Mouse (Mus musculus) spleen, adult 2 months (tissue): ENCODE measurements around the gene Gm5475.

Experiments used
- CTCF ChIP-seq: fragments of 200-500 bp; IDR thresholded peaks from 2 replicates; pipeline ENCODE4 v1.5.1; 2011; ENCODE audit warnings: mild to moderate bottlenecking, inconsistent platforms; ENCODE audit not compliant: insufficient read depth, insufficient read length, insufficient replicate concordance; ENCODE audit errors: extremely low read depth
- POLR2A ChIP-seq: fragments of 200-500 bp; IDR thresholded peaks from 2 replicates; pipeline ENCODE4 v1.6.1; 2011; ENCODE audit warnings: low read depth, low read length, inconsistent platforms

DNA sequence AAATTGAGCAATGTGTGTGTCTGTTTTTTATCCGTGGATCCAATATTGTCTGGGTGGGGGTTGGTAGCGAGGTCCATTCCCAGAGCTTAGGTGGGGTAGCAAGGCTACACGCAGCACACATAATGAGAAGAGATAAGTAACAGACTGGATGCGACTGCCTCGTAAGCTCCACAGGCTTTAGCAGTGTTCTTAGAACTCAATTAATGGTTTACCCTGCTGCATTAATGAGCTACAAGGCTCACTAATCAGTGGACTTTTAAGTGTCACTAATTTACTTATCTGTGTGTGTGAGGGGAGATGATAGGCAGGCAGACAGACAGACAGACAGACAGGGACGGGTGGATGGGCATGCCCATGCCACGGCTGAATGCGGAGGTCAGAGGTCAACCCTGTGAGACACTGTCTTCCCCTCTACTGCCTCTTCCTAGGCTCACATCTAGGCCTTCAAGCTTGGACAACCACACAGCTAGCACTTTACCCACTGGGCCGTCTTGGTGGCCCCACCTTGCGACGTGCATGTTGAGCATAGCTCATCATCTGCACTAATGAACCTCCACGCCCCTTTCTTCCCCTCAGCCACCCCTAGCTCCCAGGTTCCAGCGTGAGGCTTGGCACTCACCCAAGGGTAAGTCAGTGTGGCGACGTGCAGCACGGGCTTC, 21.2 kb upstream of the Gm5475 start:
- TF ChIP-seq CTCF (no peak), POLR2A (no peak)
